Mouse (Mus musculus) spleen, adult 18-20 months (tissue): Measurements from ENCODE around the gene BC049715.
"Not testable (repeated sequence)": the region's sequence is repeated elsewhere in the genome, so short reads cannot be mapped to it uniquely, and the experiment has no call there.

Experiments
- DNase-seq, 2 experiments: peaks; one replicate each; pipeline ENCODE4 v3.0.0; 2022; ENCODE audit warnings: mixed read lengths in 2 of 2

The BC049715 gene

DNA sequence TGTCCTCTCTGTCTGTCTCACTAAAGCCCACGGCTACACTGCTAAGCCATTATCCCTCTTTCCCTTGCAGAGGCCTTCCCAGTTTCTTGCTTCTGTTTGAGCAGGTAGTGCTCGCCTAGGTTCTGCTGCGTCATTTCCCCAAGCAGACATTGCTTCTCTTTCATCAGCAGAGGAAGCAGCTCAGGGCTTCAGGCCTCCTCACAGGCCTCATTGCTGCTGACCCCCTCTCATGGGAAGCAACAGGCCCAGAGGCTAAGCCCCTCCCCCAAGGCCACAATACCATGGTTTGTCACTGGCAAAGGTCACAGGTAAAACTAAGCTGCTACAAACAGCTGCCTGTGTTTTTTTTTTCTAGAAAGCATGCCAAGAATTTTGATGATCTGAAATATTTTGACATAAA, 25.3 kb downstream of the BC049715 start:
- no peak for DNase-seq

DNA sequence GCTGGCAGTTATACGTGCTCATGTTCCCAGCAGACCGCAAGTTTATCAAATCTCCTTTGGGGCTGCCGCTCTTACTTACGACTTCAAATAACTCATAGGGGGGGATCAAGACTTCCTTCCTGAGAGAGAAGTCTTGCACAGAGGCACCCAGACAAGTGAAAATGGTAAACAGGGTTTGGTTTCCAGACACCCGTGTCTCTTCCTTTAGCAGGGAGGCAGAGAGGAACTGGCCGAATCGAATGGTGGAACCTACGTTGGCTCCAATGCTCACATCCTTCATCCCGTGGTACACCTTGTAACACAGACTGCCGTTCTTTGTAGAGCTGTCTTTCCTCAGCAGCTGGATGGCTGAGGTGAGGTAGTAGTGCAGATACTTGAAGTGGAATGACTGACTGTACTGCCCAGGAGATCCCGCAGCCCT, 26.9 kb downstream of the BC049715 start:
- DNase-seq, result peak in 1 of 2 experiments; percentile 22

DNA sequence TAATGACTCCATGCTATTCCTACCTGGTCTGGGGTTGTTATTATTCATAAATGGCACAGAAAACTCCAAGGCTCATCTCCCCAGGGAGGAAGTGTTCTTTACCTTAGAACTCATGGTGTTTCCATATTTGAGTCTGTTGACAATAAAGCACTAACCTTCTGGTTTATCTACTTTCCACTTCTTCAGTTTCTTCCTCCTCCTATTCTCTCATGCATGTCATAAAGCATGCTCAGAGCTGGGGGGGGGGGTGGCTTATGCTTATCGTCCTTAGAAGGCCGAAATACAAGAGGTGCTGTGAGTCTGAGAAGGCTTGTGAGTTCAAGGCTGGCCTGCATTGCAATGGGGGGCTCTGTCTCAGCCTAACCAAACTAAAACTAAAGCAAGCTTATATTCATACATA, 27.8 kb downstream of the BC049715 start:
- DNase-seq, result no peak

GRCm38 (mm10) chr6:136856071-136856636, 28.7 kb downstream of the BC049715 start:
- DNase-seq, result no peak

DNA sequence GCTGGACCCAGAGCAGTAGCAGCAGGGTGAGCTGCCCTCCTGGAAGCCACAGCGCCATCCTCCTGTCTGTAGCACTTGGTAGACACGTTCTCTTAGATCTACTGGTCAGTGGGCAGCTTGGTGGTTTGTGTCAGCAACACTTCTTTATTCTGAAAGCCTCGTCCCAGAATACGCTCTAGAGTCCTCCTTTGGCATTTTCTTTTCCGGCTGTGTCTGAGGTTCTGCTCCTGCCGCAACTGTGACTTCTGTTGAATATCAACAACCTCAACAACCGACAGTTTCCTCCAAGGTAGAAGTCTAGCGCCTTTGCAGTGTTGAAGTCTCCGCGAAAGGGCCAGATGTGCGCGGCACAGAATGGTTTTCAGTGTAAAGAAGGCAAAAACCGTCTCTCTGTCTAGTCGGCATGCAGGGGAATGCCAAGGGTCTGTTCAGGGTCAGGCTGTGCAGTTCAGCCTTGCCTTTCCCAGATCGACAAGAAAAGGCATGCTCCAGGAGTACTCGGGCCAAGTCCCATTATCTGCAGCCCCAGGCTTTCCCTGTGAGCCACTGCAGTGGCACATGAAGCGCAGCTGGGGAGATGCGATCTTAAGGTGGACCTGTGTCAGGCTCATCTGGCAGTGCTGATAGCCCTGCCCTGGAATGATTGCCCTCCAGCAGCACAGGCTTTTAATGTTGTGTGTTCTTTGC, 29.9 kb downstream of the BC049715 start, which contains the start of gene Art4:
TSS of gene Art4 (minus strand) at position 548 of the 687 bp plus-strand sequence.
- DNase-seq, result peak in 1 of 2 experiments; percentile 10

DNA sequence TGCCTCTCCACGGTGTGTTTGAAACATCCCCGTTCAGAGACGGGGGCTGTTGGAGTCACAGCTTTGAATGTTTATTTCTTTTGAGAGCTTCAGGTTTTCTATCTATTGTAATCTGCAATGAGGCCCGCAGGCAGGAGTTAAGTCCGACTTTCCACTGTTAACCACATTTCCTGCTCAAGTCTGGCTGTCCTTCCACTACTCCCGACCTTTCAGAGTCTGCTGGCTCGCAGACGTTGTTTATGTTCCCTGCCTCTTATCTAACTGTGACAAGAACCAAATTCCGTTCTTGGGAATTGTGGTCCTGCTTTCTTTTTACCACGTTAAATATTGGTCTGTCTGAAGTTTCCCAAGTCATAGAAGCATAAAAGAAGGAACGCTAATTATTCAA, 30.4 kb downstream of the BC049715 start:
- no peak for DNase-seq

- DNase-seq, result no peak
Observed at GRCm38 (mm10) chr6:136858420-136858819, 31.0 kb downstream of the BC049715 start.

- no peak for DNase-seq
Observed at GRCm38 (mm10) chr6:136861020-136861419, 33.6 kb downstream of the BC049715 start.

GRCm38 (mm10) chr6:136865360-136865759, 37.9 kb downstream of the BC049715 start:
- no peak for DNase-seq

- no peak for DNase-seq
Observed at GRCm38 (mm10) chr6:136866150-136866549, 38.7 kb downstream of the BC049715 start.

DNA sequence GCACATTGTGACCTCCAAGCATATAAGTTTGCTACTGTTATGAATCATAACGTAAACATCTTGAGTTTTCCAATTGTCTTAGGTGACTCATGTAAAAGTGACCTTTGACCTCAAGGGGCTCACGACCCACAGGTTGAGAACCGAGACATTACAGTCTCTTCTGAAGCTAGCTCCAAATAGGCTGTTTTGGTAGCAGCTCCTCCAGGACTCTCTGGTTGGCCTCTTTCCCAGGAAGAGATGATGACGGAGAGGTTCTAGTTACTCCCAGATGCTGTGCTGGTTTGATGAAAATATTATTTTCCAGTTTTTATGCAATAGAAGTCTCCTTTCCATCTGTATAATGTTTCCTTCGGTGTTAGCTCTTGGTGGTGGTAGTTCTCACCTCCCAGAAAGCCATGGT, 41.5 kb downstream of the BC049715 start:
- DNase-seq, result no peak

DNA sequence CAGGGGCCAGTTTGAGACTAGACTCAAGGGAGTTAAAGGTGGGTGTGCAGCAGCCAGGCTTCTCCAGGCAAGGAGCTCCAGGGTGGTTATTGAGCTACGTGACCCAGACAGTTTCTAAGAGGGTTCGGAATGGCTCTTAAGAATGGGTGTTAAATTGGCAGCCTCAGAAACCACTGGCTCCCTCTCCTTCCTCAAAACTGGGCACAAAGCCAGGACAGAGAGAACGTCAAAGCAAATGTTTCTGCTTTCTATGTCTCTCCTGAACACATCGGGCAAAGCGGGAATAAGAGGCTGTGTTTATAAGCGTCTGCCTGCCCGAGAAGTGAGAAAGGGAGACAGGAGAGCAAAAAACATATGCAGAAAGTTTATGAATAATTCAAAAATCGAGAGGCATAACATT, 47.2 kb downstream of the BC049715 start:
- DNase-seq, result no peak

- no peak for DNase-seq
Observed at GRCm38 (mm10) chr6:136875670-136876069, 48.2 kb downstream of the BC049715 start, which contains the start of gene Mgp. Gene Mgp, minus strand, starts transcription at chr6:136875823.

DNA sequence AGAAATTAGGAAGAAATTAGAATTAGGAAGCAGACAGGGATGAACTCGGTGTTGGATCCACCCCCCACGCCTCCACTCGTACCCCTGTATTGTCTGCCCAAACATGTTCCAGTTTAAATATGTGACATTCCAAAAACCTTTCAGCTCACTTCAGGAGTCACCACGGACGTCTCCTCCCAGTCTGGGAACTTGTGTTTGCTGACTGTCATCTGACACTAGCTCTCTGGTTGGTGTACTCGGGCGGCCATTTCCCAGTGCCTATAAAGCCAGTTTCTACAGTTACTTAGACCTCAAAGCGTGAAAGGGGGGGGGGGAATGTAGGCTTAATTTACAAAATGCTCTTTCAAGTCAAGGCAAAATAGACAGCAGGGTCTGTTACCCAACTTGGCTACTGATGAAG, 54.3 kb downstream of the BC049715 start:
- DNase-seq, result no peak

DNA sequence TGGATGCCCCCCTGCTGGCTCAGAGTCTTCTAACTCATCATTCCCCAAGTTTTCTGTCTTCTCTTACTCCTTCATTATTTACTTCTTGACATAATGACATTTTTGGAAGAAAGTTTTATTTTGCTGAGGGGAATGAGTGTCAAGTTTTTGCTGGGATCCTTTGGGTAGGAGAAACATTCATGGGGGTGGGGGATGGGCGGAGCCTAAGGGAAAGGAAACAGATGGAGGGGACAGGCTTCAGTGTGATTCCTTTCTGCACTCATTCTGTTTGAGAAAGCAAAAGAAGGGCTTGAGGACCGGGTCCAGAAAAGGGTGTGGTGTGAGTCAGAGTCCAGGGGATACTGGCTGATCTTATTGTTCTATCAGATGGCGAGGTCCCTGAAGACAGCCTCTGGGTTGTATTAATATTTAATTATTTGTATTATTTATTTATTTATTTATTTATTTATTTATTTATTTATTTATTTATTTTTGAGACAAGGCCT, 56.0 kb downstream of the BC049715 start:
- no peak for DNase-seq

- no peak for DNase-seq
Observed at GRCm38 (mm10) chr6:136883961-136884360, 56.5 kb downstream of the BC049715 start.

DNA sequence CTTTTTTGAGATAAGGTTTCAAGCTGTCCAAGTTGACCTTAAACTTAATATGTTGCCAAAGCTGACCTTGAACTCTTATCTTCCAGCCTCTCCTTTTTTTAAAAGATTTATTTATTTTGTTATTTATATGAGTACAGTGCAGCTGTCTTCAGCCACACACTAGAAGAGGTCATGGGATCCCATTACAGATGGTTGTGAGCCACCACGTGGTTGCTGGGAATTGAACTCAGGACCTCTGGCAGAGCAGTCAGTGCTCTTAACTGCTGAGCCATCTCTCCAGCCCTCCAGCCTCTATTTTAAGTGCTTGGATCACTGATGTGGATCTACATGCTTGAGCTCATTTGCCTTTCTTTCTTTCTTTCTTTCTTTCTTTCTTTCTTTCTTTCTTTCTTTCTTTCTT, 57.3 kb downstream of the BC049715 start:
- DNase-seq, result not testable (repeated sequence)

- DNase-seq, result no peak
Observed at GRCm38 (mm10) chr6:136887854-136888253, 60.4 kb downstream of the BC049715 start.

DNA sequence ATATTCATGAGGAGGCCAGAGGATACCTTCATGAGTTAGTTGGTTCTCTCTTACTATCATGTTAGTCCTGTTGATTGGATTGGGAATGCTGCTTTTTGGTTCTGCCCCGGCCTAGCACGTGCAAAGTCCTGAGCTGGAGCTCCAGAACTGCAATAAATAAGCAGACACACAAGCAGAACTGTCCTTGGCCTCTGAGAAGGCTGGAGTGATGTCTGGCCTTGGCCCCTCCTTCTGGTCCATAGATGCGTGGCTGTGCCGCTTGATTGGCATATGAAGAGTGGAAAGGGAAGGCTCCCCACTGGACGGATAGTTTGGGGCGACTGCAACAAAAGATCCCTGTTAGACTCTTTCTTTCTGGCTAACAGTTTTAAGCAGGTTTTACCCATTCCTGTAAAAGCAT, 61.6 kb downstream of the BC049715 start:
- DNase-seq, result no peak

GRCm38 (mm10) chr6:136889554-136889953, 62.1 kb downstream of the BC049715 start:
- no peak for DNase-seq
